Mouse (Mus musculus) mouse trophoblast stem cell (cell line): ENCODE measurements around the gene Snx14.

Source experiments
- in situ Hi-C, 2 experiments: fragments of 300-500 bp; cut with MseI, MboI; formaldehyde crosslinking; loops; 2 replicates in 1 of 2; 3 replicates in 1 of 2; pipeline ENCODE4 v1.15.1; 2025

The Snx14 gene

GRCm38 (mm10) chr9:88344424-88344823 lies 94.3 kb downstream of the Snx14 start:
- in situ Hi-C loops = no loop called here

DNA sequence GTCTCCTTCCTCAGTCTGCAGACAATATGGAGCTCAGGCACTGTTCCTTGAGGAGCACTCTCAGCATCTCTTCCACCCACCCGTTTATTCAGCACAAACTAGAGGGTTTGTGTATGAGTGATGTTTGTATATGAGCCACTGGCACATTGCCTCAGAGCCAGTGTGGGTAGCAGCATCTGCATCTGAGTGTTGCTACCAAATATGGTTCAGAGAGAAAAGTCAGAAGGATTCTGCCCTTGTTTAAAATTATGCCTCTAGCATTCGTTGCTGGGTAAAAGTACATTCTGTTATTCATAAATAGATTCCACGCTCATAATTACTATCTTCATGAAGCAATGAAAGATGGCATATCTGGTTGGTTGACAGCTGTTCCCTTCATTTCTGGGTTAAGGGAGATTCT lies 96.1 kb downstream of the Snx14 start:
- in situ Hi-C loops = no loop called here

GRCm38 (mm10) chr9:88342241-88342640 lies 96.5 kb downstream of the Snx14 start:
- in situ Hi-C loops = no loop called here

DNA sequence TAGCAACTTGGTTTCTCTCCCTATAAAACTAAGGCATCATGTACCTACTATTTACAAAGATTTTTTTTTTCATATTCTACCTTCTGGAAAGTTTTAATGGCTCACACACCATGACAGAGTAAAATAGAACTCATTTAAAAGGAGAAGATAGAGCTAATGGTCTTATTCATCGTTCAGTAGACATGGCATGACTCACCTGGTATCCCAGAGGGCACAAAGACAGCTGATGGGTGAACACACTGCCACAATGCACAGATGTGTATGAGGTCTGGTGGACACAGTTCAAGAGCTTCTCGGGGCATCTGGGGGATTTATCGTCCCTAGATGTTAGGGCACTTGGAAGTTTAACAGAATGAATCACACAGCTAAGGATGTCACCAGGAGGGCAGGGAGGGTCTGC lies 97.9 kb downstream of the Snx14 start:
- in situ Hi-C loops = no loop called here

DNA sequence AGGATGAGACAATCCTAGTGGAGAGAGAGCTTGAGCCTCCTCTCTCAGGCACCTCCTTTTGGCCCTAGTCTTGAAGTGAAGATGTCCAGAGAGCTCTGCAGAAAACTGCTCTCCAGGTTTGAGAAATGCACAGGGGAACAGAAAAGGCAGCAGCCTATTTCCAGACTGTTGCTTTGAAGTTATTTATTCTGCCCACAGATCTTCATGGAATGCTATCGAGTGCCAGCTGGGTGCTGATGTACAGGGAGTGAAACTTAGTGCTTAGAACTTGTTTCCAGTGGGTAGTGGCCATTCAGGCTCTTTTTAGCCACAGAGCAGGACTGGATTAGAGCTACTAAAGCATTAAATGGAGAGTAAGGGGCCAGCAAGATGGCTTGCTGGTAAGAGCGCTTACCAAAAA lies 102.9 kb downstream of the Snx14 start:
- in situ Hi-C loops = no loop called here

DNA sequence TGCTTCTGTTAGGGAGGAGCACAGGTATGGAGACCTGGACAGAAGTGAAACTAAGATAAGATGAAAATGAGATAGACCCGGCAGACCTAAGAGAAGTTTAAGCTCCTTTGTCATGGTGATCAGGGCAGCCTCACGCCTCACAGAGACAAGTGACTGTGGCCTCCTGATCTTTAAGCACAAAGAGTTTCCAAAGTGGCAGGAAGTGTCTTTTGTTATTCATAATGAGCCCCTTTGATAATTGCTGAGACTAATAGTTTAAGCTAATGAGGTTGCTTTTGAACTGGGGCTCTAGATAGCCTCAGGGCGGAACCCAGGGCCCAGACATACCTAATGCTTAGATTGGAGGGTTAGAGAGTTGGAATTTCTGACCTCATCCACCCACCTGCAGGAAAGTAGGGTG lies 106.3 kb downstream of the Snx14 start:
- in situ Hi-C loops = no loop called here

- in situ Hi-C loops = no loop called here
These were observed 108.4 kb downstream of the Snx14 start for GRCm38 (mm10) chr9:88330316-88330715.

DNA sequence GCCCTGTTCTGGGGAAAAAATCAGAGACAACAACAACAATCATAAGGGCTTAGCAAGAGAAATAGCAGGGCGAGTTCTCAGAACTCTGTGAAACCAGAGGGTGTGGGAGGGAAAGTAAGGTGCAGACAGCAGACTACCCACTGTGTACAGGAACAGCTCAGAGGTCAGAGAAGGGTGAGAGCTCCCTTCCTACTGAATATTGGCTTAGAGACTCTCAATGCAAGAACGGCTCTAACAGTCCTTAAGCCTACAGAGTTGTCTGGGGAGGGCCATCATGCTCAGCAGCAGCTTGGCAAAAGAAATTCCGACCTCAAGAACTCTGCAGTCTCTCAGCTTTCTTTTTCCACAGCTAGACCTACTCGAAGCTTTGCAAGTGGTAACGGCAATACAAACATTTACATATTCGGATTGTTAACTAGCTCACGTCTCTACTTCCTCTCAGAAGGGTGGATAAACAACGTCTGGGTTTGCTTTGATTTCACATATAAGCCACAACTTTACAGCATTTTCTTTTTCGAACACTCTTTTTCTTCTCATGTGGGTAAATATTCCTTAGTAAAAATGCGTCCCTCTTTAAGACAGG lies 109.5 kb downstream of the Snx14 start:
- in situ Hi-C loops = no loop called here

DNA sequence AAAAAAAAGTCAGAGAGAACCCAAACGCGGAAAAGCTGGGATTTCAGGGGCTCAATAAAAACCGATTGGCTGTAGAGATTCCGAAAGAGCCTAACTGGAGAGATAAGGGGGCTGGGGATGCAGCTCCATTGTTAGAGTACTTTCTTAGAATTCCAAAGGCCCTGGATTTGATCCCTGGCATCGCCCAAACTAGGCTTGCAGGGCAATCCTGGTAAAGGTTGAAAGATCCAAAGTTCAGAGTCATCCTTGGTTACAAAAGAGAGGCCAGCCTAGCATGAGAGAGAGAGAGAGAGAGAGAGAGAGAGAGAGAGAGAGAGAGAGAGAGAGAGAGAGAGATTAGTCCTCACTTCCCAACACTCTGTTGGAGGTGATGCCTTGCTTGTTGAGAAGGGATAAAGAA lies 110.1 kb downstream of the Snx14 start:
- in situ Hi-C loops = no loop called here

DNA sequence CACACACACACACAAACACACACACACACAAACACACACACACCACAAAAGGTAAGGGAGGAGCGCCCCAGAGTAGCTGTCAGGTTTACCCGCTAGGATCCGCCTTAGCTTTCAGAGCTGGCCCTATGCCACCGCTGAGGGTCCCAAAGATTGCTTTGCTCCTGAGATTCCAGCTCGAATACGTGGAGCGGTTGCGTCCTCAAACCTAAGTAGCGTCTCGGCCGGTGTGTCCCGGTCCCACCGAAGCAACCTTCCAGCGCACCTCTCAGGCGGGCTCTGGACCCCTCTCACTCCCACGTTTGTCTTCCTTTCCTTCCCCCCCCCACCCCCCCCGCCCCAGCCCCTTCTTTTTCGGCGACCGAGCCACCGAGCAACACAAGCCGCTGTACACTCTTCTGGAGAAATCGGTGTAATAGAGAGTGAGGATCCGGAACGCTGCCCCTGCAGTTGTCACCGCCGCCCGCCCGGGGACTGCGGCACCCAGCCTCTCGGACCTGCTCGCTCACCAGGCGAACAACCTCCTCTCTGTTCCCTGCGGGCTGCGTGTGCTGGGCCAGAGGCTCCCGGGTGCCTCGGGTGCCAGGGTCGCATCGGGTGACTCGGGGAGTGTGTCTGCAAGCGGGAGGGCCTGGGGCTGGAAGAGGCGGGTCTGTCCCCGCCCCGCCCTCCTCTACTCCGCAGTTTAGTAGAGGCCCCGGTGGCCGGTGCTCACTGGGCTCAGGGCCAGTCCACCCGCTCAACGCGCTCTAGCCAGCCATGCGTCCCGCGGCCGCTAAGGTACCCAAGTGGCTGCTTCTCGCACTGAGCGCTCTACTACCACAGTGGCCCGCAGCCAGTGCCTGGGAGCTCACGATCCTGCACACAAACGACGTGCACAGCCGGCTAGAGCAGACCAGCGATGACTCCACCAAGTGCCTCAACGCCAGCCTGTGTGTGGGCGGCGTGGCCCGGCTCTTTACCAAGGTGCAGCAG lies 111.5 kb downstream of the Snx14 start, which contains the start of gene Nt5e:
Gene Nt5e, plus strand, starts transcription at position 268 of the 972 bp plus-strand sequence.
- in situ Hi-C loops = no loop called here
